Mouse (Mus musculus) embryonic facial prominence, embryonic 11.5 days (tissue): ENCODE measurements around the gene Nckap5. TPM values are rescaled to one million over a fixed set of nuclear protein-coding genes. Genes with fewer than 3 reads are reported as not detected.

Experiments used
- ATAC-seq: fragments of 200-750 bp; cut with Nextera tagmentation; replicated peaks from 2 replicates; pipeline ENCODE4 v1.8.0; 2017; ENCODE audit warnings: low read depth; ENCODE audit not compliant: insufficient number of reproducible peaks, low FRiP score, low TSS enrichment
- DNase-seq: peaks from one replicate; pipeline ENCODE4 v3.0.0-alpha.2; 2015; ENCODE audit warnings: low spot score
- H3K27ac ChIP-seq: fragments of 300-500 bp; sonication (generic); replicated peaks from 2 replicates; pipeline ENCODE4 v1.5.1; 2014; ENCODE audit warnings: mild to moderate bottlenecking, low read depth, low read length, control low read depth
- H3K27me3 ChIP-seq: fragments of 300-500 bp; sonication (generic); 2 replicates; pipeline ENCODE4 v1.6.1; 2014; ENCODE audit warnings: mild to moderate bottlenecking, low read length, moderate library complexity, mixed read lengths; ENCODE audit not compliant: control insufficient read depth, insufficient read depth
- H3K36me3 ChIP-seq: fragments of 300-500 bp; sonication (generic); replicated peaks from 2 replicates; pipeline ENCODE4 v1.6.1; 2014; ENCODE audit warnings: low read depth, mild to moderate bottlenecking, low read length, moderate library complexity, mixed read lengths; ENCODE audit not compliant: control insufficient read depth, insufficient read depth
- H3K4me1 ChIP-seq: fragments of 300-500 bp; sonication (generic); 2 replicates; pipeline ENCODE4 v1.6.1; 2014; ENCODE audit warnings: low read length, mixed read lengths; ENCODE audit not compliant: control insufficient read depth, insufficient read depth
- H3K4me2 ChIP-seq: fragments of 300-500 bp; sonication (generic); 2 replicates; pipeline ENCODE4 v1.6.1; 2014; ENCODE audit warnings: low read depth, mild to moderate bottlenecking, control low read depth, low read length, moderate library complexity
- H3K4me3 ChIP-seq: fragments of 300-500 bp; sonication (generic); 2 replicates; pipeline ENCODE4 v1.5.1; 2014; ENCODE audit warnings: low read depth, low read length, control low read depth
- H3K9ac ChIP-seq: fragments of 300-500 bp; sonication (generic); replicated peaks from 2 replicates; pipeline ENCODE4 v1.6.1; 2014; ENCODE audit warnings: mild to moderate bottlenecking, control low read depth, low read length
- H3K9me3 ChIP-seq: fragments of 300-500 bp; sonication (generic); replicated peaks from 2 replicates; pipeline ENCODE4 v1.6.1; 2016; ENCODE audit warnings: mild to moderate bottlenecking, low read length, inconsistent platforms, mixed read lengths; ENCODE audit not compliant: control insufficient read depth
- WGBS: fragments of 180-500 bp; shearing (Covaris S2); extraction: QIAGEN DNeasy Blood & Tissue Kit; methylation state at CpG from one replicate; pipeline ENCODE4 v1.1.7; 2014; 5-methylcytosine and 5-hydroxymethylcytosine counted together
- polyA plus RNA-seq: library from polyadenylated mRNA; unstranded; fragments of >200 nt; fragmentation: Nextera tagmentation; extraction: Ambion mirVana; gene quantifications from 2 replicates; pipeline ENCODE4 v1.2.1, GENCODE M21; 2014

Gene Nckap5
- 4.4 and 5.7 TPM in 2 replicates for polyA plus RNA-seq

- H3K27me3 ChIP-seq = no peaks in the 10 kb centered on the region
- peak; percentile 55 for ATAC-seq
- H3K9me3 ChIP-seq = no peaks in the 10 kb centered on the region
- H3K27ac ChIP-seq = no peak within 1 kb of the TSS
- WGBS = 3% methylated on average over 35 of the region's 35 CpGs
- H3K4me2 ChIP-seq = peak within 1 kb of the TSS; percentile 53
- peak; percentile 73 for DNase-seq
- H3K9ac ChIP-seq = no peak within 1 kb of the TSS
- peak within 1 kb of the TSS; percentile 27 for H3K4me3 ChIP-seq
- H3K4me1 ChIP-seq = no peaks in the 10 kb centered on the region
- no peaks in the 10 kb centered on the region for H3K36me3 ChIP-seq
These were observed at the start of gene Nckap5 for GRCm38 (mm10) chr1:126830031-126830927. TSS of gene Nckap5 (minus strand) at chr1:126830799.

GRCm38 (mm10) chr1:126877495-126877894 lies 46.9 kb upstream of the Nckap5 start:
- Histone ChIP-seq H3K27ac (no peak overlapping the region), H3K9ac (no peak overlapping the region), H3K4me2 (no peak overlapping the region), H3K4me3 (no peak overlapping the region), H3K36me3 (no peaks in the 10 kb centered on the region), H3K9me3 (no peaks in the 10 kb centered on the region), H3K27me3 (no peaks in the 10 kb centered on the region), H3K4me1 (no peaks in the 10 kb centered on the region)
- DNase-seq (no peak), ATAC-seq (no peak)
- 90% methylated on average over 2 of the region's 2 CpGs for WGBS

- no peaks in the 10 kb centered on the region for H3K4me1 ChIP-seq
- no peak for ATAC-seq
- 86% methylated on average over 9 of the region's 9 CpGs for WGBS
- H3K4me2 ChIP-seq = no peak overlapping the region
- DNase-seq = no peak
- no peaks in the 10 kb centered on the region for H3K27me3 ChIP-seq
- H3K9ac ChIP-seq = no peak overlapping the region
- H3K4me3 ChIP-seq = no peak overlapping the region
- H3K27ac ChIP-seq = no peak overlapping the region
- H3K36me3 ChIP-seq = no peaks in the 10 kb centered on the region
- H3K9me3 ChIP-seq = no peaks in the 10 kb centered on the region
These were observed 37.8 kb upstream of the Nckap5 start for GRCm38 (mm10) chr1:126868372-126868771.

- Histone ChIP-seq H3K36me3 (no peaks in the 10 kb centered on the region), H3K9ac (no peak overlapping the region), H3K4me1 (no peaks in the 10 kb centered on the region), H3K27ac (no peak overlapping the region), H3K9me3 (no peaks in the 10 kb centered on the region), H3K27me3 (no peaks in the 10 kb centered on the region), H3K4me2 (no peak overlapping the region), H3K4me3 (no peak overlapping the region)
- 81% methylated on average over 5 of the region's 5 CpGs for WGBS
- ATAC-seq (no peak), DNase-seq (no peak)
These were observed 37.3 kb upstream of the Nckap5 start for GRCm38 (mm10) chr1:126867912-126868311.

GRCm38 (mm10) chr1:126865591-126866086 lies 35.0 kb upstream of the Nckap5 start:
- 21% methylated on average over 7 of the region's 7 CpGs for WGBS
- H3K4me3 ChIP-seq = no peak overlapping the region
- DNase-seq = peak; percentile 17
- H3K27ac ChIP-seq = no peak overlapping the region
- no peaks in the 10 kb centered on the region for H3K9me3 ChIP-seq
- no peaks in the 10 kb centered on the region for H3K4me1 ChIP-seq
- no peaks in the 10 kb centered on the region for H3K27me3 ChIP-seq
- peak; percentile 76; the same call in 1 of the 2 replicates for ATAC-seq
- no peak overlapping the region for H3K4me2 ChIP-seq
- no peak overlapping the region for H3K9ac ChIP-seq
- H3K36me3 ChIP-seq = no peaks in the 10 kb centered on the region

- no peak overlapping the region for H3K27ac ChIP-seq
- no peaks in the 10 kb centered on the region for H3K27me3 ChIP-seq
- WGBS = 70% methylated on average over 3 of the region's 3 CpGs
- no peak overlapping the region for H3K9ac ChIP-seq
- H3K4me3 ChIP-seq = no peak overlapping the region
- no peak overlapping the region for H3K4me2 ChIP-seq
- no peaks in the 10 kb centered on the region for H3K9me3 ChIP-seq
- H3K4me1 ChIP-seq = no peaks in the 10 kb centered on the region
- ATAC-seq (no peak; the same call in 1 of the 2 replicates), DNase-seq (no peak)
- no peaks in the 10 kb centered on the region for H3K36me3 ChIP-seq
These were observed 31.2 kb upstream of the Nckap5 start for GRCm38 (mm10) chr1:126861816-126862215.

GRCm38 (mm10) chr1:126860537-126860936 lies 29.9 kb upstream of the Nckap5 start:
- Histone ChIP-seq H3K9me3 (no peaks in the 10 kb centered on the region), H3K27ac (no peak overlapping the region), H3K4me3 (no peak overlapping the region), H3K36me3 (no peaks in the 10 kb centered on the region), H3K4me2 (no peak overlapping the region), H3K27me3 (no peaks in the 10 kb centered on the region), H3K9ac (no peak overlapping the region), H3K4me1 (no peaks in the 10 kb centered on the region)
- 90% methylated on average over 4 of the region's 4 CpGs for WGBS
- ATAC-seq (no peak), DNase-seq (no peak)

GRCm38 (mm10) chr1:126849481-126849880 lies 18.9 kb upstream of the Nckap5 start:
- Histone ChIP-seq H3K9me3 (no peaks in the 10 kb centered on the region), H3K9ac (no peak overlapping the region), H3K27me3 (no peaks in the 10 kb centered on the region), H3K36me3 (no peaks in the 10 kb centered on the region), H3K4me3 (no peak overlapping the region), H3K4me1 (no peaks in the 10 kb centered on the region), H3K27ac (no peak overlapping the region), H3K4me2 (no peak overlapping the region)
- ATAC-seq (no peak), DNase-seq (no peak)
- WGBS = 45% methylated on average over 6 of the region's 6 CpGs
